Mouse (Mus musculus) gastrocnemius, adult 8-10 months (tissue): ENCODE results near the gene Dcpp1. TPM values are rescaled to one million over a fixed set of nuclear protein-coding genes. Genes with fewer than 3 reads are reported as not detected.
A peak's percentile ranks its signal among the peaks of the same experiment; 100 is the strongest.

Experiments used
- DNase-seq, 2 experiments: peaks; one replicate each; pipeline ENCODE4 v3.0.0; 2022; ENCODE audit warnings: low spot score in 2 of 2
- total RNA-seq, 4 experiments: library from RNA; stranded (reverse); gene quantifications; 2 replicates each; pipeline ENCODE4 v1.2.4; 2022

The Dcpp1 gene
- total RNA-seq, 4 experiments from 2014 or later = not detected

GRCm38 (mm10) chr17:23925090-23925493 lies 44.4 kb downstream of the Dcpp1 start:
- peak; percentile 6 to 55 for DNase-seq

DNA sequence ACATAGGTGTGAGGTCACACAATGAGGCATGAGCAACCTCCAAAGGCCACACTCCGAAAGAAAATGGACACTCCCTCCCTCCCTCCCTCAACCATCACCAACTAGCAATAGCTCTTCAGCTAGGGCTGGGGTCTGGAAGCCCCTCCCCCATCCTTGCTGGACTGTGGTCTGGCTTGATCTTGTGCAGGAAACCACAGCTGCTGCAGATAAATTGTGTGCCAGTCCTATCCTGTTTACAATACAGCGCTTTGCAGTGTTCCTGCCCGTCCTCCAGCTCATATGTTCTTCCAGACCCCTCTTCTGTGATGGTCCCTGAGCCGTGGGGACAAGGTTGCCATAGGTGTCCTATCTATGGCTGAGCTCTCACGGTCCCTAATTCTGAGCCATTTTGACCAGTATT lies 50.5 kb downstream of the Dcpp1 start:
- DNase-seq = no peak

Other genes with a start within 250 kb of the Dcpp1 start
- gene Mmp25, start 235.6 kb upstream of the Dcpp1 start, total RNA-seq = not detected
- gene Bicdl2, start 220.4 kb upstream of the Dcpp1 start, total RNA-seq = not detected
- 100 to 1,000 TPM; 108 to 127 (median 120) TPM for gene Hcfc1r1, start 207.3 kb upstream of the Dcpp1 start, total RNA-seq
- 1 to 10 TPM; 6.7 to 7.9 (median 7.3) TPM for gene Thoc6, start 207.0 kb upstream of the Dcpp1 start, total RNA-seq
- gene Tnfrsf12a, start 203.4 kb upstream of the Dcpp1 start, total RNA-seq = 10 to 100 TPM; 26.6 to 49.4 (median 30.1) TPM
- not detected for gene Cldn6, start 201.6 kb upstream of the Dcpp1 start, total RNA-seq
- gene Cldn9, start 196.8 kb upstream of the Dcpp1 start, total RNA-seq = under 1 TPM in 1 of 4 experiments, not detected in 3; 0.36 TPM
- not detected for gene 1520401A03Rik, start 158.1 kb upstream of the Dcpp1 start, total RNA-seq
- under 1 TPM; 0.17 to 0.65 (median 0.40) TPM for gene Pkmyt1, start 154.5 kb upstream of the Dcpp1 start, total RNA-seq
- gene Paqr4, start 140.0 kb upstream of the Dcpp1 start, total RNA-seq = 1 to 10 TPM; 1.5 to 2.5 (median 1.9) TPM
- gene Kremen2, start 135.0 kb upstream of the Dcpp1 start, total RNA-seq = not detected
- gene Flywch1, start 109.3 kb upstream of the Dcpp1 start, total RNA-seq = 10 to 100 TPM; 48.7 to 63.8 (median 54.3) TPM
- gene Flywch2, start 94.8 kb upstream of the Dcpp1 start, total RNA-seq = not detected
- 100 to 1,000 TPM; 152 to 180 (median 170) TPM for gene Srrm2, start 90.3 kb upstream of the Dcpp1 start, total RNA-seq
- 100 to 1,000 TPM; 403 to 511 (median 426) TPM for gene Elob, start 51.7 kb upstream of the Dcpp1 start, total RNA-seq
- gene Prss33, start 44.8 kb upstream of the Dcpp1 start, total RNA-seq = not detected
- not detected for gene Prss32, start 37.0 kb upstream of the Dcpp1 start, total RNA-seq
- under 1 TPM in 2 of 4 experiments, not detected in 2; 0.68 to 0.85 TPM for gene Prss41, start 36.7 kb upstream of the Dcpp1 start, total RNA-seq
- not detected for gene Prss21, start 12.8 kb upstream of the Dcpp1 start, total RNA-seq
- not detected for gene Dcpp2, start within 50 bp of the Dcpp1 start, total RNA-seq
- gene Dcpp3, start 36.6 kb downstream of the Dcpp1 start, total RNA-seq = not detected
- gene Sbp, start 60.8 kb downstream of the Dcpp1 start, total RNA-seq = not detected
- gene Sbpl, start 74.4 kb downstream of the Dcpp1 start, total RNA-seq = not detected
- not detected for gene Prss30, start 99.7 kb downstream of the Dcpp1 start, total RNA-seq
- not detected for gene Prss22, start 117.2 kb downstream of the Dcpp1 start, total RNA-seq
- gene Prss27, start 157.3 kb downstream of the Dcpp1 start, total RNA-seq = not detected
- 1 to 10 TPM; 5.8 to 8.0 (median 6.1) TPM for gene Kctd5, start 192.6 kb downstream of the Dcpp1 start, total RNA-seq